Mouse (Mus musculus) T-helper 2 cell (primary cell): ENCODE data around the gene Tank.

Experiments used
- in situ Hi-C: fragments of 300-600 bp; cut with MboI, MseI; formaldehyde crosslinking; loops from one replicate; pipeline ENCODE4 v1.15.1; 2025; ENCODE audit warnings: high pct_unique_total_duplicates

Gene Tank

DNA sequence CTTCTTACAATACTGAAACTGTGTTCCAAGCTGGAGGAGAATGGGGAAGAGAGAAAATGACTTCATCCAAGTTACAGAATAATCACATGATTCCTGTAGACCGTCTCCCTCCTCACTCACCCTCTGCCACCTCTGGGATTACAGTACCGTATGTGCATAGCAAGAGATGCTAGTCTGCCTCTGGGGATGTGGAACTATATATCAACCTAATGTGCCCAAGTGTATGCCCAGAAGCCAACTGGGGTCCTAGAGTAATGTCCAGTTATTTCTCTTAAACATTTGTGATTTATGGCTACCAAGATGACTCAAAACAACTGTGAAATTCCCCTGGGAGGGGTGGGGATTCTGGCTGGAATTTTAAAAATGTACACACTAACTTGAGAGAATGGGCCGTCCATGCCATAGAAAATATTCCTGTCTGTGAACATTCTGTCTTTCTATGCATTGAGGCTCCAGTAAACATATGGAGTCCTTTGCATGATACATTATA lies 1.2 kb downstream of the Tank start:
- in situ Hi-C loops = no loop called here

GRCm38 (mm10) chr2:61580091-61580490 lies 1.7 kb downstream of the Tank start:
- in situ Hi-C loops = no loop called here

GRCm38 (mm10) chr2:61580555-61581080 lies 2.2 kb downstream of the Tank start:
- in situ Hi-C loops = no loop called here

DNA sequence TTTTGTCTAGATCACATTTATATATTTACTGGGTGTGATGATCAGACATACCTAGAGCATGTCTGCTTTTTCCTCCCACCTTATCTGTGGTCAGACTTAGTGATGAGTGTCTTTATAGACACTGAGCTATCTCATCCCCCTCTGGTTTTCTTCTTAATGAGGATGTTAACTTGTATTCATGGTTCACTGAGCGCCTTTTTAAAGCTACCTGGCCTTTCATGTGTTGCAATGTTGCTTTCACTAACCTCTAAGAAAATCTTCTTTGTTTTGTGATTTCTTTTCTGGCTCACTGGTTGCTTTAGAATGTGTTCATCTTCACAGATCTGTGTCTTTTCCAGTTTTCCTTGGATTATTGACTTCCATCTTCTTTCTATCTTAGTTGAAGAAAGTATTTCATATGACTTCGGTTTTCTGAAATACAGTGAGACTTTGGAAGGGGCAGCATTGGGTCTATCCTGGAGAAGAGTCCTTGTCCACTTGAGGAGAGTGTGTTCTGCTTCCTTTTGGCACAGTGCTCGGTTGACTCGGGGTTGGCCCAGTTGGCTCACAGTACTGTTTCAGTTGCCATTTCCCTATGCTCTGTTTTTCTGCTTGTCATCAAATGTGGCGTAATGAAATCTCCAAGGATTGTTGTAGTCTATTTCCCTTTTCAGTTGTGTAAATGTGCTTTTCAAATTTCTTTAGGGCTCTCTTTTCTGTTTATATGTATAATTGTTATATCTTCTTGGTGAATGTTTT lies 4.4 kb downstream of the Tank start:
- in situ Hi-C loops = no loop called here

- in situ Hi-C loops = loop anchor here (5.0 kb wide), 1 partner anchor 83 kb away; no protein-coding TSS in a partner anchor
Observed at GRCm38 (mm10) chr2:61585447-61585846, 7.1 kb downstream of the Tank start.

DNA sequence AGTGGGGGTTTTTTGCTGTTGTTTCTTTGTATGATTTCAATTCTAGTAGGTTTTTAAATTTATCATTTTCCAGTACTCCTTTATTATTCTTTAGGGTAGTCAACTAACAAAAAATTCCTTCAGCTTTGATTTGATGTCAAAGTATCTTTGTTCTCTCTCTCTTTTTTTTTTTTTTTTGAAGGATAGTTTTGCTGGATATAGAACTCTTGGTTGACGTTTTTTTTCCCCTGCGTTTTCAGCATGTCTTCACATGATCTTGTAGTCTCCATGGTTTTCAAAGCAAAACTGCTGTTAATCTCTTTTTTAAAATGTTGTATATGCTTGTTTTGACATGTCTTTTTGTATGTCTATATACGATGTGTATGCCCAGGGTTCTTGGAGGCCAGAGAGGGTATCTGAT lies 7.8 kb downstream of the Tank start:
- in situ Hi-C loops = loop anchor here (5.0 kb wide), 1 partner anchor 84 kb away; no protein-coding TSS in a partner anchor

DNA sequence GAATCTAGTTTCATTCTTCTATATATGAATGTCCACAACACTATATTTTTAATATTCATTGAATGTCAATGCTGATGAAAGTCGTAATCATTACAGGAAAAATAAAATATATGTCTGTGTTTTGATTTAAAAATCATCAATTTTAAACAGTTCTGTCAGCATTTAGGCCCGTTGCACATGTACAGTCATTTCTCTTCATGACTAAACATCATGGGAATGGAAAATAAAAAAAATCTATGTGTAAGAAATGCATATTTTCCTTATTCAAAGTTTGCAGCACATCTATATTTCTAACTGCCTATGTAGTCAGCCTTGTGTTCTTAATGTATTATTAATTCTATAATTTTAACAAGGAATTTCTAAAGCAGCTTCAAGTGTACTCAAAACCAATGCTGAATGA lies 12.4 kb downstream of the Tank start:
- in situ Hi-C loops = no loop called here

DNA sequence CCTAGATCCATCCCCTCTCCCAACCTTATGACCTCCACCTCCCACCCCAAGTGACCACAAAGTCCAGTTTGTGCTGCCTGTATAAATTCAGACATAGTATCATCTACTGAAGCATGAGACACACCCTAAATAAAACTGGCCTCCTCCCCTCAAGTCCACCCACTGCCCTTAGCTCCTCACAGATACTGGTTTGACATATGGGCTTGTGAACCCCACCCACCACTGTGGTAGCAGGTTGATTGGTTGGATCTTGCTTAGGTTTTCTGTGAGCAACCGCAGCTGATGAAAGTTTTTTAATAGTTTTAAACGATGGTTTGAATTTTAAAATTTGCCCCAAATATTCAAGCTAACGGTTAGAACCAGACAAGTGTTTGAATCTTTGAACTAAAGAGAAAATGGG lies 13.7 kb downstream of the Tank start:
- in situ Hi-C loops = no loop called here

DNA sequence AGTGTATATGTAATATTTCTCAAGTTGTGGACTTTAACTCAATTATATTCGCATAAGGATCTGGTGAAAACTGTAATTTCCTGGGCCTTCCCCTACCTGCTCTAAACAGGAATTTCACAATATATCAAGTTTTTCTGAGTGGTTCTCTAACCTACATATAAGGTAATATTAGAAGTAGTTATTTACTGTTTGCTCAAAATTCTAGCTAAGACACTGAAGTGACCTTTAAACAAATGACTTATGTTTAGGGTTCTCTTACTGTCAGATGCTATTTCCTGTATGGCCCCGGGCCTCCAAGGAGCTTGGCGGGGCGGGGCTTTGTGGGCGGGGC lies 14.3 kb downstream of the Tank start:
- in situ Hi-C loops = no loop called here

DNA sequence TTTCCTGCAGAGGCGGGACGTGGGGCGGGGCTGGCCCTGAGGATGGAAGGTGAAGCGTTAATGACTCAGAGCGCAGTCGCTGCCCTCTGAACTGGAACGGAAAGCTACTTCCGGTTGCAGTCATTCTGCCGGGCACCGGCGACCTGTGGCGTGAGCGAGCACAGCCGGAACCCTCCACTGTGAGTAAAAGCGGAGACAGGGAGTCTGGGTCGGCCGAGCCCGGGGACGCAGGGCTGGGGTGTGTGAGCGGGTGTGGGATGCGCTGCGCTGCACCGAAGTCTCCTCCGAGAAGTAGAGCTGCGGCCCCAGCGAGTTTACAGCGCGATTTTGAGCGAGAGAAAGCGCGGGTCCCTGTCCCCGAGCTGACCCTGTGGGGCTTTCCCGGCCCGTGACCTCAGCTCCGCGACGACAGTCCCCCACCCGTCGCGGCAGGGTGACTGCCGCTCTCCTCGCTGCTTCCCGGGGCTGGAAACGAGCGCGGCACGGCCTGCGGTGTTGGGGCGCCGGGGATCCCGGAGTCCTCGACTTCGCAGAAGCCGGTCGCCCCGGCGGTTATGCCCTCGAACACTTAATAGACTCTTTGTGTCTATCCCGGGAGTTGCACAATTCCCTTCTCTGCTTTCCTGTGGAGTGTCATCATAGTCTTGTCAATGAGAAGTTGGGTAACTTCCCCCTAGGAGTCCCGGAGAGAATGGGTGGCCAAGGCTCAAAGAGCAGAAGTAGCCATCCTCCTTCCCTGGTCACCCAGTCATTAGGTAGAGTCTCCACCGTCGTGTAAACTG lies 14.8 kb downstream of the Tank start:
- in situ Hi-C loops = no loop called here

DNA sequence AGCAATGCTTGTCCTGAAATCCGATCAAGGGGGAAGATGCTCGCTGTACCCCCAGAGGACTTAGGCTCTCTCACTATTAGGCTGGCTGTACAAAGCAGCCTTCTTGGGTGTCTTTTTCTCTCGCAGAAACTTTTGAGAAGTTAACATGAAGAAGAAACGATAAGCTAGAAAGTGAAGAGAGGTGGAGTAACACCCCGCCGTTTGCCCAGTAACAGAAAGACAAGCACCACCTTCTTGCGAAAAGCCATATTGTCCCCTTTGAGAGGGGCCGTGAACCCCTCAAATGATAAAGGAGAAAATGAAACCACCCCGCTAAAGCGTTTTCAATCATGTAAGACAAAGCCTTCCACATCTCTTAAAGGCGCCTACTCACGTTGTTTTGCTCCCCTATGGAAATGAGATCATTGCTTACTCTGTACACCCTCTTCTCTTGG lies 15.5 kb downstream of the Tank start:
- in situ Hi-C loops = no loop called here

GRCm38 (mm10) chr2:61599730-61600129 lies 21.3 kb downstream of the Tank start:
- in situ Hi-C loops = no loop called here

DNA sequence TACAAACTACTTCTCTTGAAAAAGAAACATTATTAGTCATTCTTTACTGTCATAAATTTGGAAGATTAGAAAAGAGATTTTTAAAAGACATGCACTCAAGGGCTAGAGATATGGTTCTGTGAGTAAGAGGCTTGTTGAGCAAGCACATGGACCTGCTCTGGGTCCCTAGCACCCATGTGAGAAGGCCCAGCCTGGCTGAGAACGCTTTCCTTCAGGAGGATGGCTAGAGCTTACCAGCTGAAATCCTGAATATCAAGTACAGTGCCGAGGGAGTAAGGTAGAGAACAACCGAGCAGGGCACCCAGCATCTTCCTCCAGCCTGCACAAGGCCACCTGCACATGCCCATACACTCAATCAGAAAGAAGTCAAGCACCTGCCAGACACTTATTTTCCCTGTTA lies 25.1 kb downstream of the Tank start:
- in situ Hi-C loops = no loop called here

DNA sequence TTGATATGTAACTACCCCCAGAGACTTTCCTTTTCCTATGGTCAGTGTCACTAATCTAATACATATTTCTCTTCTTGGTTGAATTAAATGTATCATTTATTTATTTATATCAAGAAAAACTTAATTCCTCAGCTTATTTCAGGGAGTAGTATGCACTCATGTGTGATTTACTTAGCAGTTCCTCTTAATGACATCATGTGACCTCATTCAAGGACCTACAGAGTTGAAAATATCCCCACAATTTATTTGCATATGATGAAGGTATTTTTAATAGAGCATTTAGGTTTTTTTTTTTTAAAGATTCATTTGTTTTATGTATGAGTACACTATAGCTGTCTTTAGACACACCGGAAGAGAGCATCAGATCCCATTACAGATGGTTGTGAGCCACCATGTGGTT lies 28.6 kb downstream of the Tank start:
- in situ Hi-C loops = no loop called here

DNA sequence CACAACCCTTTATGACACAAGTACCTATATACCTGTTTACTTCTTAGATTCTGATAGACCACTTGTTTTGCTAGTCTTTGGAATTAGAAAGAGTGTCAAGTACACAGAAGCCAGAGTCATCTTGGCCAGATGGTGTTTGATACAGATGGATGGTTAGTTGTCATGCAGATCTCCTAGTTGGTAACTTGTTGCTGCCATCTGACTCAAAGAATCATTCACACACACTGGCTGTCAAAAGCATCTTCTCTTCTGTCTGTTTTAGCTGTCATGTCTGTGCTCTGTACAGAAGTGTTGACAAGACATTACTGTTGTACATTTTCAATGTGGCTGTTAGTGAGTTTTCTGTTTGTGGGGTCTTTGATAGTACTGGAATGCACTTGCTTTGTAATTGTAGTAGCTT lies 45.6 kb downstream of the Tank start:
- in situ Hi-C loops = no loop called here

- in situ Hi-C loops = no loop called here
Observed at GRCm38 (mm10) chr2:61630864-61631555, 52.6 kb downstream of the Tank start.

DNA sequence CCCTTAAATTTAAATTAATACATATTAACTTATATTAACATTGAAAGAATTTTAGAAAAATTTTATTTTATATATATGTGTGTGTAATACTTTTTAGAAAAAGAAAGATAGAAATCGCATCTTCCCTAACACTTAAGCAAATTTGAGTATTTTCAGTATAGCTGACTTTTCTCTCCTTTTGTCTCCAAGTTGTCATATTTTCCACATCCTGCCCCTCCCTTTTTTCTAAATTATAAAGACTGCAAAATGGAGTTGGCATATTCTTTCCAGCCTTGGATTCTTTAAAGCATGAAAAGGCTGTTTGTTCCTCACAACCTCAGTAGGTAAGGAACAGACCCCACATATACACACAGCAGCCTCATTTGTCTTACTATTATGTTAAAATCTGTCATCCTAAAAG lies 56.7 kb downstream of the Tank start:
- in situ Hi-C loops = no loop called here

GRCm38 (mm10) chr2:61638182-61638581 lies 59.8 kb downstream of the Tank start:
- in situ Hi-C loops = no loop called here

- in situ Hi-C loops = no loop called here
Observed at GRCm38 (mm10) chr2:61642452-61643368, 64.3 kb downstream of the Tank start.

DNA sequence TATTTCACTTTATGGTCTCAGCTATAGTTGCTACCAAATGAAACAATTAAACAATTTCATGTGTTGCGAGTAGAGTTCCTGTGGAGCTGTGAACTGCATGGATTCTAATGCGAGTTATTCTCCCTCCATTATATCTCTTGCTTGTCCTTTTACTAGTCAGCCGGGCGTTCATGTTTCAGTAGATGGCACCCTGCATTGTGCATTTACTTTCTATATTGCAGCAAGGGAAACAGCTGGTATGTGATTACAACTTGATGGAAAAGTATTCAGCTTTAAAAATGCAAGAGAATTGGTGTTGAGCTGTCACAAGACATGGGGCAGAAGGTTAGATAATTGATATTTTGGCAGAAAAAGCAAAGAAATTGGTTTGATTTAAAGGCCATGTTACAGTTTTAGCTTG lies 72.8 kb downstream of the Tank start:
- in situ Hi-C loops = no loop called here

- in situ Hi-C loops = no loop called here
Observed at GRCm38 (mm10) chr2:61651640-61652039, 73.3 kb downstream of the Tank start.
